9 mouse cellular contexts compared by ENCODE assay signal in genomic region chr19:3674122-3674855, GRCm38 (mm10). TPM values are rescaled to one million over a fixed set of nuclear protein-coding genes. Genes with fewer than 3 reads are reported as not detected.
A peak's percentile ranks its signal among the peaks of the same experiment; 100 is the strongest.
DNase-seq lines count a peak whose midpoint lies in the region; ATAC-seq and TF ChIP-seq lines count a peak whose summit lies in the region.
"Had no signal": no experiment of that assay in that cellular context is flagged by ENCODE, and none has a peak within 500 bp of the region (broad histone marks: within the 10 kb centered on the region; RNA-seq: fewer than 3 reads in every experiment).

No protein-coding gene starts in this region.

- peaks cover 2% of the 10 kb centered on the region; the same call in 1 of the 2 replicates for H3K9me3 ChIP-seq in midbrain, embryonic 11.5 days (ENCODE audit: control insufficient read depth, low read length)
- no peaks in the 10 kb centered on the region for H3K9me3 ChIP-seq in midbrain, embryonic 16.5 days (replicated peaks; ENCODE audit: control insufficient read depth, low read length, poor library complexity, severe bottlenecking)
- H3K9me3 ChIP-seq in liver, embryonic 11.5 days (ENCODE audit: control insufficient read depth, low read length), result 0 out of 2 replicates have a peak, but pooled peaks cover 5% of the 10 kb centered on the region
- H3K9me3 ChIP-seq in stomach, embryonic 16.5 days (replicated peaks; ENCODE audit: control insufficient read depth, low read length), result peaks cover 5% of the 10 kb centered on the region; the same call in 1 of the 2 replicates

- H3K4me1 ChIP-seq in midbrain, embryonic 11.5 days (ENCODE audit: control insufficient read depth, insufficient read depth, low read length), result no peaks in the 10 kb centered on the region
- no peaks in the 10 kb centered on the region for H3K4me1 ChIP-seq in midbrain, embryonic 16.5 days (ENCODE audit: control insufficient read depth, insufficient read depth, low read length)
- peaks cover 17% of the 10 kb centered on the region for H3K4me1 ChIP-seq in liver, embryonic 11.5 days (replicated peaks; ENCODE audit: control insufficient read depth, insufficient read depth, low read length)
- peaks cover 19% of the 10 kb centered on the region for H3K4me1 ChIP-seq in stomach, embryonic 16.5 days (ENCODE audit: control insufficient read depth, insufficient read depth, low read length)
- H3K4me1 ChIP-seq in thymus, adult 2 months (replicated peaks; ENCODE audit: control insufficient read depth, insufficient read depth, low read length), result peaks cover 12% of the 10 kb centered on the region

- intact Hi-C loops in heart, postnatal 36 days (cut with DNase I), result no loop called here

- TF ChIP-seq POLR2A in thymus, adult 2 months (IDR thresholded peaks at IDR 0.05; ENCODE audit: control insufficient read depth, extremely low read depth, insufficient read depth, low read length, poor library complexity), result no peak

- no peak overlapping the region for H3K27ac ChIP-seq in midbrain, embryonic 11.5 days (ENCODE audit: low read depth, low read length)
- no peak overlapping the region for H3K27ac ChIP-seq in midbrain, embryonic 16.5 days (ENCODE audit: low read length)
- peak overlapping the region; percentile 25; the same call in 1 of the 2 replicates for H3K27ac ChIP-seq in liver, embryonic 11.5 days (ENCODE audit: low read depth, low read length)
- no peak overlapping the region for H3K27ac ChIP-seq in stomach, embryonic 16.5 days (ENCODE audit: low read length)
- H3K27ac ChIP-seq in thymus, adult 2 months (ENCODE audit: control insufficient read depth, insufficient read depth, low read length), result no peak overlapping the region

- ATAC-seq in midbrain, embryonic 11.5 days (ENCODE audit: low FRiP score), result no peak
- no peak for ATAC-seq in midbrain, embryonic 16.5 days
- peak; percentile 64 for ATAC-seq in liver, embryonic 11.5 days (replicated peaks; ENCODE audit: low FRiP score)
- ATAC-seq in stomach, embryonic 16.5 days (ENCODE audit: insufficient read depth, low FRiP score), result peak; percentile 52; the same call in 1 of the 2 replicates
- no peak for ATAC-seq in activated CD4-positive, CD25-positive, alpha-beta regulatory T cell, adult 4 months

- TF ChIP-seq CTCF in thymus, adult 2 months (IDR thresholded peaks at IDR 0.05; ENCODE audit: borderline replicate concordance, control insufficient read depth, extremely low read depth, insufficient read depth, low read length, poor library complexity), result no peak

- H3K36me3 ChIP-seq in midbrain, embryonic 11.5 days (ENCODE audit: control insufficient read depth, insufficient read depth, low read length), result 0 out of 2 replicates have a peak, but pooled peaks cover 2% of the 10 kb centered on the region
- no peaks in the 10 kb centered on the region for H3K36me3 ChIP-seq in midbrain, embryonic 16.5 days (ENCODE audit: control insufficient read depth, insufficient read depth, low read length)
- H3K36me3 ChIP-seq in liver, embryonic 11.5 days (ENCODE audit: control insufficient read depth, insufficient read depth, low read length), result peaks cover 5% of the 10 kb centered on the region
- peaks cover 9% of the 10 kb centered on the region; the same call in 1 of the 2 replicates for H3K36me3 ChIP-seq in stomach, embryonic 16.5 days (ENCODE audit: control insufficient read depth, insufficient read depth, low read length)
- no peaks in the 10 kb centered on the region for H3K36me3 ChIP-seq in thymus, adult 2 months (ENCODE audit: control insufficient read depth, insufficient read depth, low read length)

- peak; percentile 56 for DNase-seq in midbrain, embryonic 11.5 days (ENCODE audit: low spot score, missing footprints)
- DNase-seq in heart, postnatal 36 days, result peak; percentile 63 to 67
- DNase-seq in liver, embryonic 11.5 days (ENCODE audit: low spot score), result no peak
- no peak for DNase-seq in urinary bladder, adult 2 months (ENCODE audit: low spot score)
- DNase-seq in thymus, adult 2 months, result no peak
- DNase-seq: midbrain, embryonic 14.5 days had no signal

- no peak overlapping the region for H3K9ac ChIP-seq in midbrain, embryonic 11.5 days (ENCODE audit: low read length)
- no peak overlapping the region for H3K9ac ChIP-seq in midbrain, embryonic 16.5 days (ENCODE audit: low read depth, low read length)
- H3K9ac ChIP-seq in liver, embryonic 11.5 days (ENCODE audit: low read depth, low read length), result no peak overlapping the region
- no peak overlapping the region for H3K9ac ChIP-seq in stomach, embryonic 16.5 days (ENCODE audit: low read length)

- no peak overlapping the region for H3K4me3 ChIP-seq in midbrain, embryonic 11.5 days (ENCODE audit: low read depth, low read length)
- no peak overlapping the region for H3K4me3 ChIP-seq in midbrain, embryonic 16.5 days (ENCODE audit: low read depth, low read length)
- H3K4me3 ChIP-seq in liver, embryonic 11.5 days (ENCODE audit: low read depth, low read length), result no peak overlapping the region
- no peak overlapping the region for H3K4me3 ChIP-seq in stomach, embryonic 16.5 days (replicated peaks; ENCODE audit: low read length)
- no peak overlapping the region for H3K4me3 ChIP-seq in thymus, adult 2 months (ENCODE audit: control insufficient read depth, insufficient read depth, low read length)

- H3K27me3 ChIP-seq in midbrain, embryonic 11.5 days (ENCODE audit: control insufficient read depth, insufficient read depth, low read length), result no peaks in the 10 kb centered on the region
- H3K27me3 ChIP-seq in midbrain, embryonic 16.5 days (ENCODE audit: control insufficient read depth, insufficient read depth, low read depth, low read length), result no peaks in the 10 kb centered on the region
- H3K27me3 ChIP-seq in liver, embryonic 11.5 days (replicated peaks; ENCODE audit: control insufficient read depth, insufficient read depth, low read length), result no peaks in the 10 kb centered on the region
- no peaks in the 10 kb centered on the region for H3K27me3 ChIP-seq in stomach, embryonic 16.5 days (ENCODE audit: control insufficient read depth, insufficient read depth, low read length)
- no peaks in the 10 kb centered on the region for H3K27me3 ChIP-seq in thymus, adult 2 months (ENCODE audit: control insufficient read depth, insufficient read depth, low read length)

- 94% methylated on average over 8 of the region's 8 CpGs for WGBS in midbrain, embryonic 11.5 days
- 96% methylated on average over 8 of the region's 8 CpGs for WGBS in midbrain, embryonic 16.5 days
- 75% methylated on average over 8 of the region's 8 CpGs for WGBS in liver, embryonic 11.5 days
- WGBS in stomach, embryonic 16.5 days, result 66% methylated on average over 8 of the region's 8 CpGs
- WGBS in thymus, adult 2 months, result 94% methylated on average over 8 of the region's 8 CpGs

- no peak overlapping the region for H3K4me2 ChIP-seq in midbrain, embryonic 11.5 days
- no peak overlapping the region for H3K4me2 ChIP-seq in midbrain, embryonic 16.5 days (ENCODE audit: low read length)
- H3K4me2 ChIP-seq in liver, embryonic 11.5 days, result 0 out of 2 replicates have a peak overlapping the region, but pooled peaks have one; percentile 14
- no peak overlapping the region for H3K4me2 ChIP-seq in stomach, embryonic 16.5 days (ENCODE audit: low read depth, low read length)

RNA-seq across cellular contexts. Expression of gene Lrp5, which starts 12.1 kb away (rescaled TPM):
- 2.6 and 2.8 TPM in 2 replicates for polyA plus RNA-seq in midbrain, embryonic 11.5 days (2014; fragmentation: Nextera tagmentation; extraction: Ambion mirVana)
- polyA plus RNA-seq in midbrain, embryonic 16.5 days (2015; fragmentation: Nextera tagmentation; extraction: Ambion mirVana), result 0.89 and 0.92 TPM in 2 replicates
- total RNA-seq in heart, postnatal 36 days (2021), result 10 to 100 TPM; 51.3 to 60.3 TPM
- 5.4 and 6.3 TPM in 2 replicates for polyA plus RNA-seq in liver, embryonic 11.5 days (2014; fragmentation: Nextera tagmentation; extraction: Ambion mirVana)
- polyA plus RNA-seq in stomach, embryonic 16.5 days (2015; fragmentation: Nextera tagmentation; extraction: Ambion mirVana), result 5.0 and 5.5 TPM in 2 replicates
- polyA plus RNA-seq in activated CD4-positive, CD25-positive, alpha-beta regulatory T cell, adult 4 months (2017; shearing (Covaris generic)), result under 1 TPM in 1 of 2 experiments, not detected in 1; 0.09 TPM
- polyA plus RNA-seq in urinary bladder, adult 2 months (2012; rRNA removed), result 7.3 and 18.1 TPM in 2 replicates
- polyA plus RNA-seq in thymus, adult 2 months (2012; rRNA removed), result 35.9 and 48.9 TPM in 2 replicates

RNA-seq across cellular contexts. Expression of gene 1810055G02Rik, which starts 33.8 kb away (rescaled TPM):
- polyA plus RNA-seq in midbrain, embryonic 11.5 days (2014; fragmentation: Nextera tagmentation; extraction: Ambion mirVana), result 34.6 and 38.9 TPM in 2 replicates
- polyA plus RNA-seq in midbrain, embryonic 16.5 days (2015; fragmentation: Nextera tagmentation; extraction: Ambion mirVana), result 33.3 and 33.4 TPM in 2 replicates
- 1 to 10 TPM; 7.3 to 7.5 TPM for total RNA-seq in heart, postnatal 36 days (2021)
- polyA plus RNA-seq in liver, embryonic 11.5 days (2014; fragmentation: Nextera tagmentation; extraction: Ambion mirVana), result 27.9 and 31.3 TPM in 2 replicates
- polyA plus RNA-seq in stomach, embryonic 16.5 days (2015; fragmentation: Nextera tagmentation; extraction: Ambion mirVana), result 37.1 and 39.9 TPM in 2 replicates
- polyA plus RNA-seq in activated CD4-positive, CD25-positive, alpha-beta regulatory T cell, adult 4 months (2017; shearing (Covaris generic)), result 1 to 10 TPM; 4.0 to 5.1 TPM
- polyA plus RNA-seq in urinary bladder, adult 2 months (2012; rRNA removed), result 41.8 and 42.9 TPM in 2 replicates
- polyA plus RNA-seq in thymus, adult 2 months (2012; rRNA removed), result 24.8 and 25.2 TPM in 2 replicates

Comparison
In these comparisons a context has a peak if more than half of its experiments do, and no peak if none do; other contexts are left out.
1. ATAC-seq: peak in liver, embryonic 11.5 days (single experiment) and stomach, embryonic 16.5 days (single experiment); none in midbrain, embryonic 11.5 days (single experiment), midbrain, embryonic 16.5 days (single experiment) and activated CD4-positive, CD25-positive, alpha-beta regulatory T cell, adult 4 months (single experiment).
2. DNase-seq: peak in midbrain, embryonic 11.5 days (single experiment) and heart, postnatal 36 days (2 of 2); none in liver, embryonic 11.5 days (single experiment), urinary bladder, adult 2 months (single experiment) and thymus, adult 2 months (single experiment).